Mouse (Mus musculus) kidney, adult 2 months (tissue): Measurements from ENCODE around the gene Usp35.

Experiments
- CTCF ChIP-seq: fragments of 200-500 bp; conservative IDR thresholded peaks from 2 replicates; pipeline ENCODE4 v1.5.1; 2011; ENCODE audit warnings: low read depth, mild to moderate bottlenecking, control low read depth, low read length, moderate library complexity, mixed read lengths; ENCODE audit not compliant: insufficient read depth, insufficient read length
- POLR2A ChIP-seq: fragments of 200-500 bp; IDR thresholded peaks from one replicate; pipeline ENCODE4 v1.6.1; 2011; ENCODE audit warnings: low read depth, low read length, control low read depth

- TF ChIP-seq POLR2A (peak; percentile 4), CTCF (0 out of 2 replicates have a peak, but pooled peaks have one; percentile 1)
Measured at GRCm38 (mm10) chr7:97331726-97332666, at the start of gene Usp35, which contains the start of gene Kctd21.
